Mouse (Mus musculus) gastrocnemius, postnatal 25 days (tissue): ENCODE results near the gene Larp1b. TPM values are rescaled to one million over a fixed set of nuclear protein-coding genes. Genes with fewer than 3 reads are reported as not detected.

Experiments used
- DNase-seq: peaks from one replicate; pipeline ENCODE4 v3.0.0; 2022
- total RNA-seq, 2 experiments: library from RNA; stranded (reverse); gene quantifications; 1 replicate in 1 of 2; 2 replicates in 1 of 2; pipeline ENCODE4 v1.2.3; 2021

Gene Larp1b
- total RNA-seq, 2 experiments from 2014 or later = 60.3 to 69.2 TPM

DNA sequence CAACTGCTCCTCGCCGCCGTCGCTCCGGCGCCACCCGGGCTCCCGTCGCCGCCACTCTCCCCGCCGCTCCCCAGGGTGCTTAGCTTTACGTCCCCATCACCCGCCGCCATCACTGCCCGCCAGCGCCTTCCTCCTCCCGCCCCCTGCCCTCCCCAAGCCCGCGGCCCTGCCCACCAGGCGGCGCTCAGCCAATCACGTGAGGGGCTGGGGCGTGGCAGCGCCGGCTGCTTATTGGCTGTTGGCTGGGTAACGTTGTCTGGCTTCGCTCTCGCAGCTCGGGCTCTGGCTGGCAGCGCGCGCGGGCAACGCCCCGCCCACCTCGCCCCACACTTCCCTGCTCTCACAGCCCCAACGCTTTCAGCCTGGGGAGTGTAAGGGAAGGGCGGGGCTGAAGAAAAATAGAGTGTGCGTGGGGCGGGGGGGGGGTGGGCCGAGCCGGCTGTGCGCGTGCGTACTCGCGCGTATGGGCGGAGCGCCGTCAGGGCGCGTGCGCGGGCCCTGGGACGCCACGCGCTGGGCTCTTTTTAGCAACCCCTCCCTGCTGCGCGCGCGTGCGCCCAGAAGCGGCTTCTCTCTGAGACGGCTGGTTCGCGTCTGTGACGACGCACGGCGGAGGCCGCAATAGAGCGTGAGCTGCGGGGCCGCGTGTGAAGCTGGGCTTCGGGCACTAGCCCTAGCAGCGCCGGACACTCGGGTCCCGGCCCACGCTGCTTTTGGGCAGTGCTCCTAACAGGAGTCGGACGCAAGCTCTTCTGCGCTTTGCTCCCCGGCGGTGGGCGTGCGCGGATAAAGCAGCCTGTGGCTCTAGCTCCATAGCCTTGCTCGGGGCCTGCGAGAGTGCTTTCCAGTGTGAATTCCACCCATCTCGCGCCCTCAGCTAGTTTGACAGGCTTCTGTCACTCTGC is 133.5 kb downstream of the Larp1b start, which contains the start of gene Pgrmc2:
Gene Pgrmc2 (minus strand): TSS at position 162 of the 905 bp plus-strand sequence.
- DNase-seq = peak; percentile 99

DNA sequence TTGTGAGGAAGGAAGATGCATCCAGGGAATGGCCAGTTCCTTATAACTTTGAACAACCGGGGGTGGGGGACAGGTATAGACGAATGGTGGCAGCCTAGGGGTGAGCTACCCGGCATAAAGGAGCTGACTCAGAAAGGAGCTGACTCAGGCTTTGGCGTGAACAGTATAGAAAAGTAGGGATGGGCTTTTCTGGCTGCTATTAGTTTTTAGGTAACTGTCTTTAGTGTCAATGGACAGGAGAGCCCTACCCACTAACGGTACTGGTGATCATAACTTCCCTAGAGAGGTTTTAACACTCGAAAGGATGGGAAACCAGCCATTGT is 134.1 kb downstream of the Larp1b start:
- DNase-seq = no peak

DNA sequence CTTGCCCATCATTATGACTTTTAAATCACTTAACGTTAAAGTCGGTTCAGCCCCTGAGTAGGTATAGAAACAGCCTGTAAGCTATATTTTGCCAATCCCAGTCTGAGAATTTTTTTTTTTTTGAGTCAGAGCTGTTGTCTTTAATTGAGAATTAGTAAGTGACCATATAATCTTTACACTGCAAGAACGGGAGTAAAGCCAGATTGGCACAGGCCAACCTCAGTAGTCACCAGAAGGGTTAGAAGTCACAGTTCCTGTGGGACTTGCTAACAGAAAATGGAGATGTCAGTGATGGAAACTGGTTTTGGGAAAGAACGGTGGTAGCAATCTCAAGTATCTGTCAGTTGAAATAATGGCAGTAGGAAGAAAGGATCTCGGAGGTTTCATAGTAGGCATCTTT is 134.8 kb downstream of the Larp1b start:
- DNase-seq = no peak

DNA sequence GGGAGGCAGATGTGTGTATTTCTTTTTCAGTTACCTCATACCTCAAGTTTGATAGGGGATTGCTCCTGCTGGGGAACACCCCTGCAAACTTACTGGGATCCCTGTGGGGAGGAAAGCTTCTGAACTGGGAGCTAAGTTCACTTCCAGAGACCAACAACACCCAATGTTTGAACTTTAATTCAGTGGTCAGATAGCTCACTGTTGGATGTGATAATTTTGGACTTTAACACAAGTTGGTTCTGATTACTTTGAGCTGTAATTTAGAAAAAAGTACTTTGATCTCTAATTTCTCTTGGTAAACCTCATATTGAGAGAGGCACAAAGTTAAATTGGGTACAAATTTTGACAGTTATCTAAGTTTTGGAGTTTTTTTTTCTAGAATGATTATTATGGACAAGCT is 137.4 kb downstream of the Larp1b start:
- no peak for DNase-seq

Other genes with a start within 250 kb of the Larp1b start
- gene Slc25a31, start 241.0 kb upstream of the Larp1b start, total RNA-seq = not detected
- gene Hspa4l, start 205.3 kb upstream of the Larp1b start, total RNA-seq = 1 to 10 TPM; 6.2 TPM
- 1 to 10 TPM; 1.4 to 2.3 TPM for gene Plk4, start 149.8 kb upstream of the Larp1b start, total RNA-seq
- gene Mfsd8, start 102.9 kb upstream of the Larp1b start, total RNA-seq = 10 to 100 TPM; 15.2 to 18.1 TPM
- 10 to 100 TPM; 17.0 to 24.5 TPM for gene Abhd18, start 102.9 kb upstream of the Larp1b start, total RNA-seq
- gene 1700034I23Rik, start 47.3 kb upstream of the Larp1b start, total RNA-seq = under 1 TPM; 0.11 to 0.15 TPM
- gene Pgrmc2, start 133.2 kb downstream of the Larp1b start, total RNA-seq = 10 to 100 TPM; 14.9 to 18.2 TPM